Mouse (Mus musculus) heart, embryonic 14.5 days (tissue): ENCODE measurements around the gene Adprhl1. TPM values are rescaled to one million over a fixed set of nuclear protein-coding genes. Genes with fewer than 3 reads are reported as not detected.

ENCODE experiments used
- ATAC-seq: fragments of 200-750 bp; cut with Nextera tagmentation; 2 replicates; pipeline ENCODE4 v1.8.0; 2017; ENCODE audit warnings: low read depth, moderate TSS enrichment; ENCODE audit not compliant: insufficient number of reproducible peaks, insufficient read depth, low FRiP score
- H3K27ac ChIP-seq, 2 experiments: fragments of 200-500 bp in 1 of 2; fragments of 300-500 bp in 1 of 2; sonication (generic) in 1 of 2; replicated peaks in 1 of 2; 2 replicates each; pipeline ENCODE4 v1.5.1; 2012 to 2014; ENCODE audit warnings: low read depth in 2 of 2, low read length in 2 of 2, control low read depth in 1 of 2, mild to moderate bottlenecking in 1 of 2, mixed read lengths in 1 of 2; ENCODE audit not compliant: control insufficient read depth in 1 of 2, insufficient read depth in 1 of 2
- H3K27me3 ChIP-seq: fragments of 300-500 bp; sonication (generic); 2 replicates; pipeline ENCODE4 v1.6.1; 2014; ENCODE audit warnings: mild to moderate bottlenecking, low read length, control low read depth; ENCODE audit not compliant: control insufficient read depth, insufficient read depth
- H3K36me3 ChIP-seq: fragments of 300-500 bp; sonication (generic); 2 replicates; pipeline ENCODE4 v1.6.1; 2014; ENCODE audit warnings: mild to moderate bottlenecking, control low read depth, low read length, mixed read lengths; ENCODE audit not compliant: control insufficient read depth, insufficient read depth
- H3K4me1 ChIP-seq, 2 experiments: fragments of 200-500 bp in 1 of 2; fragments of 300-500 bp in 1 of 2; sonication (generic) in 1 of 2; 2 replicates each; pipeline ENCODE4 v1.6.1; 2012 to 2014; ENCODE audit warnings: low read length in 2 of 2, control low read depth in 1 of 2, mixed read lengths in 1 of 2; ENCODE audit not compliant: control insufficient read depth in 2 of 2, insufficient read depth in 2 of 2
- H3K4me2 ChIP-seq: fragments of 300-500 bp; sonication (generic); 2 replicates; pipeline ENCODE4 v1.6.1; 2014; ENCODE audit warnings: mild to moderate bottlenecking, low read length
- H3K4me3 ChIP-seq, 2 experiments: fragments of 200-500 bp in 1 of 2; fragments of 300-500 bp in 1 of 2; sonication (generic) in 1 of 2; 2 replicates each; pipeline ENCODE4 v1.5.1; 2012 to 2014; ENCODE audit warnings: low read length in 2 of 2, mild to moderate bottlenecking in 2 of 2, control low read depth in 1 of 2, low read depth in 1 of 2, moderate library complexity in 1 of 2; ENCODE audit not compliant: control insufficient read depth in 1 of 2, insufficient read depth in 1 of 2
- H3K9ac ChIP-seq: fragments of 300-500 bp; sonication (generic); 2 replicates; pipeline ENCODE4 v1.6.1; 2014; ENCODE audit warnings: mild to moderate bottlenecking, low read length
- H3K9me3 ChIP-seq: fragments of 300-500 bp; sonication (generic); 2 replicates; pipeline ENCODE4 v1.6.1; 2016; ENCODE audit warnings: low read length, control low read depth; ENCODE audit not compliant: control insufficient read depth
- WGBS: fragments of 180-500 bp; shearing (Covaris S2); extraction: QIAGEN DNeasy Blood & Tissue Kit; methylation state at CpG from one replicate; pipeline ENCODE4 v1.1.7; 2014; 5-methylcytosine and 5-hydroxymethylcytosine counted together
- polyA plus RNA-seq: library from polyadenylated mRNA; unstranded; fragments of >200 nt; fragmentation: Nextera tagmentation; extraction: Ambion mirVana; gene quantifications from 2 replicates; pipeline ENCODE4 v1.2.1, GENCODE M21; 2014

Adprhl1 gene
- polyA plus RNA-seq, 1 experiment from 2014 or later: 239 TPM

DNA sequence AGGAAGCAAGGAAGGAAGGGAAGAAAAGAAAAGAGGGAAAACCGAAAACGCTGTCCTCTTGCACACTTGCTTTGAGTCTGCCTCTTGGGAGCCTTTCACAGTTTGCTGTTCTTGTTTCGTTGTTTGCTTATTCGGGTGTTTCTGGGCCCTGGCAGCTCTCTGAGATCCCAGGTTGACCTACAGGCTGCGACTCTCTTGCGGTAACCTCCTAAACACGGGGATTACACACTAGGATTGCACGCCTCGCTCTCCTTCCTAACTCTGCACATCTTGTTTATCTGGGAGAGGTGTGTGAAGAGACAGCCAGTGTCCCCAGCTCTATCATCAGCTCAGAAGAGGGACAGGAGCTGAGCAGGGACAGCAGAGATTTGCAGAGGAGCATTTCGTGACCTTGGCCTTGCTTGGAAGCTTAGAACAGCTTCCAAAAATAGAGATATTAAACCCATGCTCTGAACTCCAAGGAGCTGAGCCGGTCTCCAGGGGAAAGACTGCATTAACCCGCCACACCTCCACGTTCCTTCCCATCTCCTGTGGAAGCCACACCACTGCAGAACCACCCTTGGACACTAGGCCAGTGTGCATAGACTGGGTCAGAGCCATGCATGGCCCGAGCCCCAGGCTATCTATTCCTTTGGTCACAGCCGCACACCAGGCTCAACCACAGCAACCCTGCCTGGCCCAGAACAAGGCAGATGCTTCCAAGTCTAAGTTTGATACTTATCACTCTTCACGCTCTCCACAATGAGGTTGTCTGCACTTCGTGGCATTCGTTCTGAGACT, 72.9 kb downstream of the Adprhl1 start:
- H3K27ac ChIP-seq: peak overlapping the region; percentile 67 to 82
- peaks cover 40% of the 10 kb centered on the region for H3K36me3 ChIP-seq
- no peak for ATAC-seq
- peaks cover 21 to 24% of the 10 kb centered on the region in 2 experiments for H3K4me1 ChIP-seq
- 36% methylated on average over 18 of the region's 18 CpGs for WGBS
- no peak overlapping the region for H3K4me3 ChIP-seq
- H3K9me3 ChIP-seq: no peaks in the 10 kb centered on the region
- peak overlapping the region; percentile 3 for H3K4me2 ChIP-seq
- H3K27me3 ChIP-seq: no peaks in the 10 kb centered on the region
- H3K9ac ChIP-seq: peak overlapping the region; percentile 50

- H3K9ac ChIP-seq: 0 out of 2 replicates have a peak overlapping the region, but pooled peaks have one; percentile 50
- no peaks in the 10 kb centered on the region for H3K27me3 ChIP-seq
- 75% methylated on average over 9 of the region's 9 CpGs for WGBS
- peak overlapping the region; percentile 67 to 82 for H3K27ac ChIP-seq
- no peak overlapping the region for H3K4me2 ChIP-seq
- peaks cover 21 to 24% of the 10 kb centered on the region in 2 experiments for H3K4me1 ChIP-seq
- ATAC-seq: no peak
- H3K4me3 ChIP-seq: no peak overlapping the region
- no peaks in the 10 kb centered on the region for H3K9me3 ChIP-seq
- H3K36me3 ChIP-seq: peaks cover 45% of the 10 kb centered on the region
Observed at GRCm38 (mm10) chr8:13180408-13180807, 73.6 kb downstream of the Adprhl1 start.

GRCm38 (mm10) chr8:13179948-13180347, 74.0 kb downstream of the Adprhl1 start:
- Histone ChIP-seq H3K9me3 (no peaks in the 10 kb centered on the region), H3K4me3 (no peak overlapping the region), H3K36me3 (peaks cover 48% of the 10 kb centered on the region), H3K9ac (no peak overlapping the region), H3K27ac (peak overlapping the region; percentile 16 to 23; a peak in 1 of 4 replicates), H3K4me1 (peaks cover 21 to 24% of the 10 kb centered on the region in 2 experiments), H3K4me2 (no peak overlapping the region), H3K27me3 (no peaks in the 10 kb centered on the region)
- no peak for ATAC-seq
- WGBS: 66% methylated on average over 7 of the region's 7 CpGs

GRCm38 (mm10) chr8:13179482-13179881, 74.5 kb downstream of the Adprhl1 start:
- Histone ChIP-seq H3K9me3 (no peaks in the 10 kb centered on the region), H3K4me3 (no peak overlapping the region), H3K4me2 (no peak overlapping the region), H3K36me3 (peaks cover 48% of the 10 kb centered on the region), H3K27ac (peak overlapping the region in 1 of 2 experiments; percentile 23; a peak in 1 of 4 replicates), H3K4me1 (peaks cover 21 to 24% of the 10 kb centered on the region in 2 experiments), H3K9ac (no peak overlapping the region), H3K27me3 (no peaks in the 10 kb centered on the region)
- no peak for ATAC-seq
- 62% methylated on average over 6 of the region's 6 CpGs for WGBS

DNA sequence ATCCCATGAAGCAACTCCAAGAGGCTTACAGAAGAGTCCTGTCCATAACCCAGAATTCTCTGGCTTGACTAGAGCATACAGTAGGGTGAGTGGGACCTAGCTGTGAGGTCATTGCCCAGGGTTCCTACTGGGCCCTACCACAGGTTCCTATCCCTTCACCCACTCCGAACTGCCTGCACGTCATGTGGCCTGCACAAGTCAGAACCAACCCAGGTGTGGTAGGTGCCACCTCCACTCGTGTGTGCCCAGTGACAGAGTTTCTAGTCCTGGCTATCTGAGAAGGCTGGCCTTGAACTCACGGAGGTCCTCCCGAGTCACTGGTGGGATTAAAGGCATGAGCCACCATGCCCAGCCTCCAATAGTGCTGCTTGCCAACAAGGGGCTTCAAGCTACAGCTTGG, 75.8 kb downstream of the Adprhl1 start:
- Histone ChIP-seq H3K4me1 (peaks cover 21 to 24% of the 10 kb centered on the region in 2 experiments), H3K36me3 (peaks cover 58% of the 10 kb centered on the region), H3K27me3 (no peaks in the 10 kb centered on the region), H3K4me3 (no peak overlapping the region), H3K9ac (no peak overlapping the region), H3K9me3 (no peaks in the 10 kb centered on the region), H3K27ac (no peak overlapping the region), H3K4me2 (no peak overlapping the region)
- no peak for ATAC-seq
- WGBS: 88% methylated on average over 5 of the region's 5 CpGs

DNA sequence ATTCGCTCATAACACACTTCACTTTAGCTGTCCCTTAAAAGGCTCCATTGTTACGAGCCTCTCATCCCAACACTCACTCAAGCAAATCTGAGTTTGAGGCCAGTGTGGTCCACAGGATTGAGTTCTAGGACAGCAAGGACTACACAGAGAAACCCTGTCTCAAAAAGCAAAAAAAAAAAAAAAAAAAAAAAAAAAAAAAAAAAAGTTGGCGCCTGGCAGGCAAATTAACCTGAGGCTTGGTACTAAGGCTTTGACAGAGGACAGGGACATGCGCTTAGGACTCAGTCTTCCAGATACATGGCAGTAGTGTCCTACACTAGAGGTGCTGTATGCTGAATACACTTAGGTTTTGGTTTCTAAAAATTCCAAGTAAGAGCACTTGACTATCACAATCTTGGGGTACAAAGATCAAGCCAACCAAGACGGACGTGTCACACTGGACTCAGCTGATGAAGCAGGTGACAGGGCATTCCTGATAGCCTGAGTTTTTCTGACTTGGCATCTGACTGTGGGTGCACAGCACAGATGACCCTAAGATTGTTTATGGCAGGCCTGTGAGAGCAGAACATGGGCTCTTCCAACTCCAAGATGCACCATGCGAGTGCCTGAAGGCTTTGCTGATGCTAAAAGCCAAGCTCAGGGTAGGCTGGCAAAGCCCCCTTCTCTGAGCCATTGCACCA, 76.6 kb downstream of the Adprhl1 start:
- ATAC-seq: no peak
- Histone ChIP-seq H3K36me3 (peaks cover 67% of the 10 kb centered on the region), H3K4me2 (no peak overlapping the region), H3K9ac (no peak overlapping the region), H3K27me3 (no peaks in the 10 kb centered on the region), H3K9me3 (no peaks in the 10 kb centered on the region), H3K4me3 (no peak overlapping the region), H3K4me1 (peaks cover 21 to 24% of the 10 kb centered on the region in 2 experiments), H3K27ac (no peak overlapping the region)
- 88% methylated on average over 7 of the region's 7 CpGs for WGBS

DNA sequence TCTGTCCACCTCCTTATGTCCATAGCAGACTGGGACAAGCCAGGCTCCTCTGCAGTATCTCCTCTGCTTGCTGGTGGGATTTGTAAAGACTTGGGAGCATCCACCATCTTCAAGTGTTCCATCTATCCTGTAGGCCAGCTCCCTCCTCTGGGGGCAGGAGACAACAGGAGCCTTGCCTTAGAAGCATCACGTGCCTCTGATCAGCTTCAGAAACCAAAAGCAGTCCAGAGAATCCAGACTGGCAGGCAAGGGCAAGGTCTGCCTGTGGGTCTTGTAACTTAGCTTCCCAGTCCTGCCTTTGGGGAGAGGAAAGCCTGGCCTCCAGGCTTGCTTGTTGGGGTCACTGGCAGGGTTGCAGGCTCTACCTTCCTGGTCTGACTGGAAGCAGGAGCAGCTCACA, 78.3 kb downstream of the Adprhl1 start:
- peaks cover 15 to 18% of the 10 kb centered on the region in 2 experiments for H3K4me1 ChIP-seq
- H3K4me2 ChIP-seq: no peak overlapping the region
- 93% methylated on average over 1 of the region's 1 CpGs for WGBS
- H3K4me3 ChIP-seq: no peak overlapping the region
- H3K27me3 ChIP-seq: no peaks in the 10 kb centered on the region
- H3K27ac ChIP-seq: no peak overlapping the region
- H3K9ac ChIP-seq: no peak overlapping the region
- peaks cover 83% of the 10 kb centered on the region for H3K36me3 ChIP-seq
- no peaks in the 10 kb centered on the region for H3K9me3 ChIP-seq
- ATAC-seq: no peak
